Mouse (Mus musculus) kidney, adult 2 months (tissue): ENCODE results near the gene Aatk. TPM values are rescaled to one million over a fixed set of nuclear protein-coding genes. Genes with fewer than 3 reads are reported as not detected.
A peak's percentile ranks its signal among the peaks of the same experiment; 100 is the strongest.

ENCODE experiments used
- DNase-seq: peaks from one replicate; pipeline ENCODE4 v3.0.0; 2021
- H3K27ac ChIP-seq: fragments of 200-500 bp; 2 replicates; pipeline ENCODE4 v1.5.1; 2012; ENCODE audit warnings: low read depth, low read length, control low read depth, inconsistent platforms; ENCODE audit not compliant: insufficient read depth
- H3K27me3 ChIP-seq: fragments of 200-500 bp; replicated peaks from 2 replicates; pipeline ENCODE4 v1.6.1; 2012; ENCODE audit warnings: mild to moderate bottlenecking, moderate library complexity, low read length, inconsistent platforms; ENCODE audit not compliant: control insufficient read depth, insufficient read depth
- H3K36me3 ChIP-seq: fragments of 200-500 bp; 2 replicates; pipeline ENCODE4 v1.6.1; 2012; ENCODE audit warnings: mild to moderate bottlenecking, moderate library complexity, low read length, inconsistent platforms; ENCODE audit not compliant: control insufficient read depth, insufficient read depth
- H3K4me1 ChIP-seq: fragments of 200-500 bp; 2 replicates; pipeline ENCODE4 v1.6.1; 2011; ENCODE audit warnings: low read length; ENCODE audit not compliant: control insufficient read depth, insufficient read depth
- H3K4me3 ChIP-seq: fragments of 200-500 bp; 2 replicates; pipeline ENCODE4 v1.5.1; 2011; ENCODE audit warnings: mild to moderate bottlenecking, low read depth, low read length, control low read depth; ENCODE audit not compliant: insufficient read depth
- CTCF ChIP-seq: fragments of 200-500 bp; conservative IDR thresholded peaks from 2 replicates; pipeline ENCODE4 v1.5.1; 2011; ENCODE audit warnings: low read depth, mild to moderate bottlenecking, control low read depth, low read length, moderate library complexity, mixed read lengths; ENCODE audit not compliant: insufficient read depth, insufficient read length
- POLR2A ChIP-seq: fragments of 200-500 bp; IDR thresholded peaks from one replicate; pipeline ENCODE4 v1.6.1; 2011; ENCODE audit warnings: low read depth, low read length, control low read depth
- WGBS: fragments of 180-500 bp; shearing (Covaris S2); methylation state at CpG from one replicate; pipeline ENCODE4 v1.1.7; 2018; 5-methylcytosine and 5-hydroxymethylcytosine counted together
- polyA plus RNA-seq: library from polyadenylated mRNA; depleted of rRNA; stranded (reverse); fragments of >200 nt; gene quantifications from 2 replicates; pipeline ENCODE4 v1.2.3, GENCODE M21; 2012; rRNA removed

Gene Aatk
- polyA plus RNA-seq, 1 experiment, result 5.1 TPM

- H3K27ac ChIP-seq, result no peak overlapping the region
- no peaks in the 10 kb centered on the region; the same call in 1 of the 2 replicates for H3K36me3 ChIP-seq
- no peak for DNase-seq
- H3K27me3 ChIP-seq, result no peaks in the 10 kb centered on the region
- no peak overlapping the region for H3K4me3 ChIP-seq
- no peak for TF ChIP-seq CTCF
- no peak for TF ChIP-seq POLR2A
- no peaks in the 10 kb centered on the region for H3K4me1 ChIP-seq
- WGBS, result 46% methylated on average over 9 of the region's 9 CpGs
Observed at GRCm38 (mm10) chr11:119965053-119965452, 81.9 kb downstream of the Aatk start.

- H3K27me3 ChIP-seq, result no peaks in the 10 kb centered on the region
- no peak overlapping the region for H3K4me3 ChIP-seq
- 75% methylated on average over 3 of the region's 3 CpGs for WGBS
- no peak overlapping the region for H3K27ac ChIP-seq
- no peak for TF ChIP-seq POLR2A
- no peak for TF ChIP-seq CTCF
- no peak for DNase-seq
- H3K36me3 ChIP-seq, result no peaks in the 10 kb centered on the region; the same call in 1 of the 2 replicates
- 0 out of 2 replicates have a peak, but pooled peaks cover 2% of the 10 kb centered on the region for H3K4me1 ChIP-seq
Observed at GRCm38 (mm10) chr11:119961511-119961910, 85.5 kb downstream of the Aatk start.

- no peak overlapping the region for H3K4me3 ChIP-seq
- no peak overlapping the region for H3K27ac ChIP-seq
- TF ChIP-seq POLR2A, result no peak
- H3K36me3 ChIP-seq, result no peaks in the 10 kb centered on the region; the same call in 1 of the 2 replicates
- H3K4me1 ChIP-seq, result 0 out of 2 replicates have a peak, but pooled peaks cover 2% of the 10 kb centered on the region
- no peaks in the 10 kb centered on the region for H3K27me3 ChIP-seq
- WGBS, result 92% methylated on average over 6 of the region's 6 CpGs
- DNase-seq, result no peak
Observed at GRCm38 (mm10) chr11:119960671-119961070, 86.3 kb downstream of the Aatk start.

GRCm38 (mm10) chr11:119959714-119960113 lies 87.3 kb downstream of the Aatk start:
- Histone ChIP-seq H3K36me3 (no peaks in the 10 kb centered on the region; the same call in 1 of the 2 replicates), H3K27me3 (no peaks in the 10 kb centered on the region), H3K27ac (no peak overlapping the region), H3K4me3 (no peak overlapping the region), H3K4me1 (peaks cover 10% of the 10 kb centered on the region)
- 74% methylated on average over 4 of the region's 4 CpGs for WGBS
- no peak for TF ChIP-seq CTCF
- TF ChIP-seq POLR2A, result no peak
- no peak for DNase-seq

GRCm38 (mm10) chr11:119958856-119959255 lies 88.1 kb downstream of the Aatk start:
- Histone ChIP-seq H3K36me3 (no peaks in the 10 kb centered on the region; the same call in 1 of the 2 replicates), H3K27me3 (no peaks in the 10 kb centered on the region), H3K27ac (0 out of 2 replicates have a peak overlapping the region, but pooled peaks have one; percentile 4), H3K4me3 (no peak overlapping the region), H3K4me1 (peaks cover 18% of the 10 kb centered on the region)
- 74% methylated on average over 7 of the region's 7 CpGs for WGBS
- peak; percentile 70 for DNase-seq
- no peak for TF ChIP-seq POLR2A
- TF ChIP-seq CTCF, result no peak

Other genes starting within 250 kb of the Aatk start
- 97.2 and 106 TPM in 2 replicates for gene Chmp6, start 133.7 kb downstream of the Aatk start, polyA plus RNA-seq
- 78.1 and 88.4 TPM in 2 replicates for gene Baiap2, start 104.4 kb downstream of the Aatk start, polyA plus RNA-seq
- 5.8 and 6.8 TPM in 2 replicates for gene Cep131, start 39.7 kb upstream of the Aatk start, polyA plus RNA-seq
- gene Tepsin, start 51.6 kb upstream of the Aatk start, polyA plus RNA-seq, result 28.5 and 35.6 TPM in 2 replicates
- gene Ndufaf8, start 51.8 kb upstream of the Aatk start, polyA plus RNA-seq, result 77.7 and 79.3 TPM in 2 replicates
- gene Slc38a10, start 104.2 kb upstream of the Aatk start, polyA plus RNA-seq, result 151 and 178 TPM in 2 replicates
- 8.0 and 9.2 TPM in 2 replicates for gene Bahcc1, start 185.8 kb upstream of the Aatk start, polyA plus RNA-seq